Comparison of ENCODE assay signal across 24 mouse cellular contexts in genomic region chr15:77250806-77251205, GRCm38 (mm10). TPM values are rescaled to one million over a fixed set of nuclear protein-coding genes. Genes with fewer than 3 reads are reported as not detected.
DNase-seq lines count a peak whose midpoint lies in the region; ATAC-seq and TF ChIP-seq lines count a peak whose summit lies in the region.
"Had no signal": no experiment of that assay in that cellular context is flagged by ENCODE, and none has a peak within 500 bp of the region (broad histone marks: within the 10 kb centered on the region; RNA-seq: fewer than 3 reads in every experiment).

No protein-coding gene starts in this region.

- DNase-seq in gastrocnemius, adult 2 months: no peak
- DNase-seq in gastrocnemius, postnatal 10 days: no peak
- DNase-seq in layer of hippocampus, adult 2 months (ENCODE audit: low spot score in 2 of 2): no peak
- DNase-seq in layer of hippocampus, adult 9-11 months: no peak
- peak; percentile 61 for DNase-seq in midbrain, embryonic 11.5 days (ENCODE audit: low spot score, missing footprints)
- DNase-seq: adrenal gland, adult 8-10 months; adrenal gland, postnatal 25 days; cerebellum, adult 11-12 months; cerebellum, adult 8-10 months; cerebellum, postnatal 10 days; cerebellum, postnatal 36 days; embryo, embryonic 11 days; gastrocnemius, postnatal 25 days; heart, postnatal 14 days; heart, postnatal 4 days had no signal

- no peak overlapping the region for H3K4me3 ChIP-seq in gastrocnemius, adult 2 months
- no peak overlapping the region for H3K4me3 ChIP-seq in layer of hippocampus, adult 2 months
- no peak overlapping the region for H3K4me3 ChIP-seq in midbrain, embryonic 11.5 days (ENCODE audit: low read depth, low read length)
- no peak overlapping the region for H3K4me3 ChIP-seq in midbrain, embryonic 13.5 days (replicated peaks)
- H3K4me3 ChIP-seq: forebrain, embryonic 10.5 days; forebrain, embryonic 13.5 days; heart, embryonic 13.5 days had no signal

- TF ChIP-seq CTCF in gastrocnemius, adult 2 months (IDR thresholded peaks at IDR 0.05): no peak
- no peak for TF ChIP-seq CTCF in layer of hippocampus, adult 2 months (conservative IDR thresholded peaks at IDR 0.05)

- 86% methylated on average over 2 of the region's 2 CpGs for WGBS in midbrain, embryonic 11.5 days
- WGBS in midbrain, embryonic 13.5 days: 95% methylated on average over 2 of the region's 2 CpGs

- no peaks in the 10 kb centered on the region for H3K9me3 ChIP-seq in midbrain, embryonic 11.5 days (ENCODE audit: control insufficient read depth, low read length)
- H3K9me3 ChIP-seq in midbrain, embryonic 13.5 days: no peaks in the 10 kb centered on the region
- H3K9me3 ChIP-seq: forebrain, embryonic 10.5 days; forebrain, embryonic 13.5 days; heart, embryonic 13.5 days had no signal

- no peaks in the 10 kb centered on the region for H3K36me3 ChIP-seq in midbrain, embryonic 11.5 days (ENCODE audit: control insufficient read depth, insufficient read depth, low read length)
- H3K36me3 ChIP-seq in midbrain, embryonic 13.5 days: no peaks in the 10 kb centered on the region
- H3K36me3 ChIP-seq: forebrain, embryonic 10.5 days; heart, embryonic 13.5 days had no signal

- H3K27ac ChIP-seq in gastrocnemius, adult 2 months: peak overlapping the region; percentile 9; the same call in 1 of the 2 replicates
- H3K27ac ChIP-seq in layer of hippocampus, adult 2 months: peak overlapping the region; percentile 87
- H3K27ac ChIP-seq in midbrain, embryonic 11.5 days (ENCODE audit: low read depth, low read length): no peak overlapping the region
- no peak overlapping the region for H3K27ac ChIP-seq in midbrain, embryonic 13.5 days
- H3K27ac ChIP-seq: forebrain, embryonic 10.5 days; forebrain, embryonic 13.5 days; heart, embryonic 13.5 days; hindbrain, embryonic 14.5 days; hindbrain, postnatal 0 days had no signal

- H3K9ac ChIP-seq in midbrain, embryonic 11.5 days (ENCODE audit: low read length): no peak overlapping the region
- no peak overlapping the region for H3K9ac ChIP-seq in midbrain, embryonic 13.5 days (replicated peaks)
- H3K9ac ChIP-seq: forebrain, embryonic 13.5 days; heart, embryonic 13.5 days; hindbrain, embryonic 14.5 days had no signal

- peaks cover 4% of the 10 kb centered on the region for H3K4me1 ChIP-seq in midbrain, embryonic 11.5 days (ENCODE audit: control insufficient read depth, insufficient read depth, low read length)
- peaks cover 47% of the 10 kb centered on the region for H3K4me1 ChIP-seq in midbrain, embryonic 13.5 days (replicated peaks)

- no peak for ATAC-seq in midbrain, embryonic 11.5 days (ENCODE audit: low FRiP score)
- ATAC-seq in midbrain, embryonic 13.5 days: no peak
- ATAC-seq: activated CD4-positive, CD25-positive, alpha-beta regulatory T cell, adult 4 months; forebrain, embryonic 13.5 days; forebrain, embryonic 16.5 days; hindbrain, postnatal 0 days; inflammation-experienced regulatory T-cells, adult 6 months had no signal

- intact Hi-C loops in gastrocnemius, adult 2 months (cut with DNase I): no loop called here

- no peak overlapping the region for H3K4me2 ChIP-seq in midbrain, embryonic 11.5 days
- no peak overlapping the region for H3K4me2 ChIP-seq in midbrain, embryonic 13.5 days (replicated peaks)
- H3K4me2 ChIP-seq: forebrain, embryonic 13.5 days; heart, embryonic 13.5 days; hindbrain, embryonic 14.5 days had no signal

- H3K27me3 ChIP-seq in midbrain, embryonic 11.5 days (ENCODE audit: control insufficient read depth, insufficient read depth, low read length): no peaks in the 10 kb centered on the region
- no peaks in the 10 kb centered on the region for H3K27me3 ChIP-seq in midbrain, embryonic 13.5 days
- H3K27me3 ChIP-seq: forebrain, embryonic 13.5 days; heart, embryonic 13.5 days had no signal

RNA-seq across cellular contexts. Expression of gene Rbfox2, which starts 56.0 kb away (rescaled TPM):
- 10 to 100 TPM; 48.2 to 78.6 TPM for total RNA-seq in gastrocnemius, adult 2 months (2021)
- 100 to 1,000 TPM; 219 to 240 TPM for total RNA-seq in gastrocnemius, postnatal 10 days (2021)
- 100 to 1,000 TPM; 243 TPM for total RNA-seq in layer of hippocampus, adult 2 months (2021)
- polyA plus RNA-seq in midbrain, embryonic 11.5 days (2014; fragmentation: Nextera tagmentation; extraction: Ambion mirVana): 73.2 and 79.9 TPM in 2 replicates
- 154 and 163 TPM in 2 replicates for polyA plus RNA-seq in midbrain, embryonic 13.5 days (2015; fragmentation: Nextera tagmentation; extraction: Ambion mirVana)
- polyA plus RNA-seq: inflammation-experienced regulatory T-cells, adult 6 months had no signal

Comparison
In these comparisons a context has a peak if more than half of its experiments do, and no peak if none do; other contexts are left out.
1. H3K27ac ChIP-seq: peak in gastrocnemius, adult 2 months (single experiment) and layer of hippocampus, adult 2 months (single experiment); none in midbrain, embryonic 11.5 days (single experiment) and midbrain, embryonic 13.5 days (single experiment).